Mouse (Mus musculus): Measurements from ENCODE around the gene Hlf. TPM values are rescaled to one million over a fixed set of nuclear protein-coding genes. Genes with fewer than 3 reads are reported as not detected.

Gene Hlf
- polyA plus RNA-seq, 1 experiment from 2014 or later = 0.81 TPM

- peak overlapping the region; percentile 23 for H3K4me3 ChIP-seq (ENCODE audit: low read depth, low read length)
- no peak overlapping the region for H3K27ac ChIP-seq (ENCODE audit: low read depth, low read length)
- peak; percentile 17; the same call in 1 of the 2 replicates for TF ChIP-seq CTCF (IDR thresholded peaks at IDR 0.05; ENCODE audit: low read depth)
- peak; percentile 98 for ATAC-seq
- peak overlapping the region; percentile 58 for H3K4me2 ChIP-seq (replicated peaks; ENCODE audit: low read depth)
- no peak overlapping the region for H3K9ac ChIP-seq (ENCODE audit: low read depth, low read length)
- 0 out of 2 replicates have a peak, but pooled peaks cover 11% of the 10 kb centered on the region for H3K27me3 ChIP-seq (replicated peaks; ENCODE audit: control insufficient read depth, insufficient read depth, low read length)
- under 1% methylated on average over 42 of the region's 42 CpGs for WGBS
- H3K9me3 ChIP-seq (ENCODE audit: control insufficient read depth) = no peaks in the 10 kb centered on the region
- H3K4me1 ChIP-seq (replicated peaks; ENCODE audit: control insufficient read depth, insufficient read depth, low read length) = no peaks in the 10 kb centered on the region
- H3K36me3 ChIP-seq (ENCODE audit: control insufficient read depth, insufficient read depth) = no peaks in the 10 kb centered on the region
Observed at GRCm38 (mm10) chr11:90417921-90418320, 27.2 kb upstream of the Hlf start.

DNA sequence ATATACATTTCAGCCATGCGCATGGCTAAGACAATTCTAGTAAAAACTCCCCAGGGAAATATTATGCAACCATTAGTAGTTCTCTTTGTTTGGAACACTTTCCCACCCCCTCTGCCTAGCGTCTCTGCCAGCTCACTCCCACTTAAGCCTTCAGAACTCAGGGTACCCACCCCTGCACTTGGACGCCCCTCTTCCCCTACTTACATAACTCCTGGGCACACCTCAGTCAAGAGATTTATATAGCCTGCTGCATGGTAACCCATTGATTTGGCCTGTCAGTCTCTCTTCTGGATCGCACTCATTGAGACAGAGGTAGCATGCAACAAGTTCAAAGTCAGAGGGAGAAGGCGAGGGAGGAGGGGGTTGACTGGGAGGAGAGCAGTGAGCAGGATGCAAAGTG lies 26.3 kb upstream of the Hlf start:
- no peak overlapping the region for H3K4me2 ChIP-seq (replicated peaks; ENCODE audit: low read depth)
- H3K4me3 ChIP-seq (ENCODE audit: low read depth, low read length) = no peak overlapping the region
- no peak overlapping the region for H3K9ac ChIP-seq (ENCODE audit: low read depth, low read length)
- ATAC-seq = no peak
- no peak for TF ChIP-seq CTCF (IDR thresholded peaks at IDR 0.05; ENCODE audit: low read depth)
- no peaks in the 10 kb centered on the region for H3K4me1 ChIP-seq (replicated peaks; ENCODE audit: control insufficient read depth, insufficient read depth, low read length)
- no peaks in the 10 kb centered on the region for H3K9me3 ChIP-seq (ENCODE audit: control insufficient read depth)
- WGBS = 81% methylated on average over 5 of the region's 5 CpGs
- H3K36me3 ChIP-seq (ENCODE audit: control insufficient read depth, insufficient read depth) = no peaks in the 10 kb centered on the region
- H3K27ac ChIP-seq (ENCODE audit: low read depth, low read length) = no peak overlapping the region
- H3K27me3 ChIP-seq (replicated peaks; ENCODE audit: control insufficient read depth, insufficient read depth, low read length) = 0 out of 2 replicates have a peak, but pooled peaks cover 11% of the 10 kb centered on the region

DNA sequence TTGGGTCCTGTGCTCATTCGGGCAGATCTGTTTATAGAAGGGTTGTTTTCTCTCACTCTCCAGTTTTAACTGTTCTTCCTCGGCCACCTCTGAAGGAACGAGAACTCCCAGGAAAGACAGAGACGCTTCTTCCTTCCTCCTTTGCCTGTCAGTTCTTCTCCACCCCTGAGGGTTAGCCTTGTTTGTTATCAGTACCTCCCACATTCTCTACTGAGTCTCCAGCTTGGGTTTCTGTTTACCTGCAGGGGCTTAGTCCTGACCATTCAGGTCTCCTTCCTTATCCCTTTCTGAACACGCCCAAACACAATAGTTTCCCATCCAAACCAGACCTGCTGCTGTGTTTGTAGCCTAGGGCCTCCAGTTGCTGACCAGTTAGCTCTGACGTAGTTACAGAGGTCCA lies 8.2 kb upstream of the Hlf start:
- 19% methylated on average over 6 of the region's 6 CpGs for WGBS
- no peak overlapping the region for H3K9ac ChIP-seq (ENCODE audit: low read depth, low read length)
- no peaks in the 10 kb centered on the region for H3K36me3 ChIP-seq (ENCODE audit: control insufficient read depth, insufficient read depth)
- no peak for TF ChIP-seq CTCF (IDR thresholded peaks at IDR 0.05; ENCODE audit: low read depth)
- no peak overlapping the region for H3K4me2 ChIP-seq (replicated peaks; ENCODE audit: low read depth)
- no peak overlapping the region for H3K27ac ChIP-seq (ENCODE audit: low read depth, low read length)
- no peak overlapping the region for H3K4me3 ChIP-seq (ENCODE audit: low read depth, low read length)
- no peak for ATAC-seq
- H3K27me3 ChIP-seq (replicated peaks; ENCODE audit: control insufficient read depth, insufficient read depth, low read length) = no peaks in the 10 kb centered on the region
- H3K9me3 ChIP-seq (ENCODE audit: control insufficient read depth) = no peaks in the 10 kb centered on the region
- H3K4me1 ChIP-seq (replicated peaks; ENCODE audit: control insufficient read depth, insufficient read depth, low read length) = no peaks in the 10 kb centered on the region

DNA sequence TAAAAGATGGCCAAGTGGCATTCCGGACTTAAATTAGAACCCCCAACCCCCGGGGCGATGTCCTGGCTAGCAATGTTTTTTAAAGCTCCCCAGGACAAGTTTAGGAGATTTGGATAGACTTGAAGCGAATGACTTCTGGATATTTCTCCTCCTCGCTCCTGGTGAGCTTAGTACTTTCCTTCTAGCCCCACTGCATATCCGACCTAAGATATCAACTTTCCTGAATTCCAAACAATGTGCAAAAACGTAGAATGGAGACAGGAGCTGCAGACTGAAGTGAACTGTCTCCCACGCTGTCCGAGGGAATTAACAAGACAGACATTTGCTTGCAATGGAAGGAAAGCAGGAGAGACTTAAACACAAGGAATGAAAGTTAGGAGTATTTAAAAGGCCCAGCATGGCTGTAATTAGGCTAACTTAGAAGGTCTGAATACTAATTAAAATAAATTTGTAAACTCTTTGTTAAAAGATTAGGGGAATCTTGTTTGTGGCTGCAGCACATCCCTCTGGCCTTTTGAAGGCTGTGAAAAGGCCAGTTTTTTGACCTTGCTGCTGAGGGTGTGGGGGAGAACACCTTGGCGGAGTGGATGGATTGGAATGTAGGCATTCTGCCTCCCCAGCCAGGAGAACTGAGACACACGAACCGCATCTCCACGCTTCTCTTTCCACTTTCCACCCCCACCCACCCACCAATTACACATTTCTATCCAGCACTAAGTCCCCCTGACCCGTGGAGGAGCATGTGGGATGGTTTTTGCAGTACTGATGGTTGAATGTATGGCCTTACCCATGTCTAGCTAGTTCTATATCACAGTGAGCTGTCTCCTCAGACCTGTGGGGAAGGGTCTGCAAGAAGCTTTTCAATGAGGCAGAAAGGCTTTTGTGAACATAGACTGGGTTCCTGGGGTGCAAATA lies 833 bp upstream of the Hlf start:
- H3K9me3 ChIP-seq (ENCODE audit: control insufficient read depth) = no peaks in the 10 kb centered on the region
- H3K27me3 ChIP-seq (replicated peaks; ENCODE audit: control insufficient read depth, insufficient read depth, low read length) = peaks cover 23% of the 10 kb centered on the region
- 35% methylated on average over 14 of the region's 14 CpGs for WGBS
- peak overlapping the region; percentile 87 for H3K4me2 ChIP-seq (replicated peaks; ENCODE audit: low read depth)
- no peak for ATAC-seq
- H3K9ac ChIP-seq (ENCODE audit: low read depth, low read length) = no peak overlapping the region
- H3K27ac ChIP-seq (ENCODE audit: low read depth, low read length) = no peak overlapping the region
- peak overlapping the region; percentile 48 for H3K4me3 ChIP-seq (ENCODE audit: low read depth, low read length)
- H3K36me3 ChIP-seq (ENCODE audit: control insufficient read depth, insufficient read depth) = no peaks in the 10 kb centered on the region
- no peak for TF ChIP-seq CTCF (IDR thresholded peaks at IDR 0.05; ENCODE audit: low read depth)
- peaks cover 5% of the 10 kb centered on the region; the same call in 1 of the 2 replicates for H3K4me1 ChIP-seq (replicated peaks; ENCODE audit: control insufficient read depth, insufficient read depth, low read length)

GRCm38 (mm10) chr11:90389902-90390816 lies 536 bp downstream of the Hlf start:
- Histone ChIP-seq H3K9ac (ENCODE audit: low read depth, low read length) (peak overlapping the region; percentile 31), H3K27me3 (replicated peaks; ENCODE audit: control insufficient read depth, insufficient read depth, low read length) (peaks cover 33% of the 10 kb centered on the region), H3K9me3 (ENCODE audit: control insufficient read depth) (no peaks in the 10 kb centered on the region), H3K4me1 (replicated peaks; ENCODE audit: control insufficient read depth, insufficient read depth, low read length) (peaks cover 5% of the 10 kb centered on the region; the same call in 1 of the 2 replicates), H3K36me3 (ENCODE audit: control insufficient read depth, insufficient read depth) (no peaks in the 10 kb centered on the region), H3K4me2 (replicated peaks; ENCODE audit: low read depth) (peak overlapping the region; percentile 87), H3K4me3 (ENCODE audit: low read depth, low read length) (peak overlapping the region; percentile 48), H3K27ac (ENCODE audit: low read depth, low read length) (no peak overlapping the region)
- no peak for TF ChIP-seq CTCF (IDR thresholded peaks at IDR 0.05; ENCODE audit: low read depth)
- under 1% methylated on average over 41 of the region's 41 CpGs for WGBS
- ATAC-seq = peak; percentile 44

Data from intestine, postnatal 0 days (tissue).